Mouse (Mus musculus): ENCODE data around the gene Cpa5.

DNA sequence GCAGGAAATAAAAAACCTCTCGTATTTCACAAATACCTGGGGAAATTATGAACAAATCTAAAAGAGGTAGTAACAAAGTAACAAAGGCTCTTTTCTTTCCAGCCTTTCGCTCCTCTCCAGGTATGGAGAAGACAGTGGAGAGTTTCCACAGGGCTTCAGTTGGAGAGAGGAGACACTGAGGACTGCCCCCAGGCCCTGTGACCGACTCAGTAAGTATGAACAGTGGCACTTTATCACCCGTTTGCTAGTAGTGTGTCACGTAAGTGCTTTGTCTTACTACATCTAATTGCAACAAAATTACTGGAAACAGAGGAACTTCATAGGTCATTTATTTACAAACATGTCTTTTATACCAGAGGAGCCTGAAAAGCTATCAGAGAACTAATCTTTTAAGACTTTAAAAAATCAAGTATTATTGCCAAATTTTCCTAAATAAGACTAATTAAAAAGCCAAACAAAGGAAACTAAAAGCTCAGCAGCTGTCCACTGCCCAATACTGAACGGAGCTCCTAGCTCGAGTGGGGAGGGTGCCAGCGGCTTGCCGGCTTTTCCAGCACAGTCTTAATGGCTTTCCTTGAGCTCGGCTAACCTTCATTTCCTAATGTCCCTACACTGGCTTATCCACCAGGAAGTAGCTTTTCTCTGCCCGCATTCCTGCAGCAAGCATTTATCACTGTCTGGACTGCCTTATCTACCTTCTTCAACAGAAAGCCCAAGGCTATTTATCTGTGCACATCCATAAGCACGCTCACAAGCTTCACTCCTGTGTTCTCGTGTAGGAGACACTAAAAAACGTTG, 63.2 kb downstream of the Cpa5 start:
- TF ChIP-seq CTCF (IDR thresholded peaks at IDR 0.05; ENCODE audit: insufficient read depth, low read depth, low read length): no peak
- TF ChIP-seq POLR2A (IDR thresholded peaks at IDR 0.05; ENCODE audit: insufficient read depth, low read depth, low read length): no peak

Data from olfactory bulb, adult 2 months (tissue).